Mouse (Mus musculus) C2C12 (cell line): ENCODE measurements around the gene Patj. TPM values are rescaled to one million over a fixed set of nuclear protein-coding genes. Genes with fewer than 3 reads are reported as not detected.

Experiments
- H3K27me3 ChIP-seq: one replicate; pipeline ENCODE4 v1.6.1; 2011; ENCODE audit not compliant: control insufficient read depth, insufficient read depth, insufficient read length
- H3K36me3 ChIP-seq: one replicate; pipeline ENCODE4 v1.6.1; 2011; ENCODE audit not compliant: control insufficient read depth, insufficient read depth
- H3K4me3 ChIP-seq: one replicate; pipeline ENCODE4 v1.5.1; 2011; ENCODE audit warnings: mild to moderate bottlenecking, control low read depth; ENCODE audit not compliant: poor library complexity, insufficient read depth, severe bottlenecking
- H3K79me2 ChIP-seq: one replicate; pipeline ENCODE4 v1.6.1; 2011; ENCODE audit not compliant: control insufficient read depth, insufficient read depth
- H3K79me3 ChIP-seq: one replicate; pipeline ENCODE4 v1.6.1; 2011; ENCODE audit warnings: low read depth, control low read depth
- H3ac ChIP-seq: one replicate; pipeline ENCODE3; 2011; ENCODE audit warnings: low read depth; ENCODE audit not compliant: control insufficient read depth, insufficient read length
- CEBPB ChIP-seq: IDR thresholded peaks from one replicate; pipeline ENCODE4 v1.6.1; 2011; ENCODE audit warnings: low read depth, mild to moderate bottlenecking, control low read depth, moderate library complexity
- CTCF ChIP-seq: IDR thresholded peaks from one replicate; pipeline ENCODE4 v1.5.1; 2011; ENCODE audit not compliant: control insufficient read depth, insufficient read depth, insufficient read length
- FOSL1 ChIP-seq: IDR thresholded peaks from one replicate; pipeline ENCODE4 v1.8.0; 2011; ENCODE audit warnings: mild to moderate bottlenecking, low read length; ENCODE audit not compliant: poor library complexity, insufficient read depth, severe bottlenecking
- MAX ChIP-seq: IDR thresholded peaks from one replicate; pipeline ENCODE4 v1.6.1; 2011; ENCODE audit warnings: mild to moderate bottlenecking, control low read depth
- MYOD1 ChIP-seq: IDR thresholded peaks from one replicate; pipeline ENCODE4 v1.6.1; 2011; ENCODE audit warnings: low read depth; ENCODE audit not compliant: control insufficient read depth, insufficient read length
- MYOG ChIP-seq: IDR thresholded peaks from one replicate; pipeline ENCODE4 v1.6.1; 2011; ENCODE audit not compliant: control insufficient read depth, insufficient read length; ENCODE audit errors: extremely low read depth
- USF1 ChIP-seq: IDR thresholded peaks from one replicate; pipeline ENCODE4 v1.6.1; 2011; ENCODE audit warnings: low read depth, mild to moderate bottlenecking, control low read depth, moderate library complexity
- polyA plus RNA-seq: library from polyadenylated mRNA; unstranded; fragments of >200 nt; fragmentation: generic; extraction: Trizol; gene quantifications from one replicate; pipeline ENCODE4 v1.2.1, GENCODE M21; 2012; ENCODE audit warnings: missing spikeins

The Patj gene
- polyA plus RNA-seq, 1 experiment, result 3.3 TPM

DNA sequence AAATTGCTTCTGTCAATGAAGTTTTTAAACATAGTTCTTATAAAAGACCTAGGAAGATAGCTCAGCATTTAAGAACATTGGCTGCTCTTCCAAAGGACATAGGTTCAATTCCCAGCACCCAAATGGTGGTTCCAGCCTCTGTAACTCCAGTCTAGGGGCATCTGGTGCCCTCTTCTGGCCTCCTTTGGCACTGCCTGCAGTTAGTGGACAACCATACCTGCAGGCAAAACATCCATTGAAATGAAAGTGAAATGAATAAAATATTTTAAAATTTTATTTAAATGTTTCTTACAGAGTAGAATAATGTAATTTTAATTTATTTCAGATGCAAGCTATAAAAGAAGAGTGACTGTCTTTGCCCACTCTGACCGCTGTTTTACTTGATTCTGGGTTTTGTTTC lies 294.4 kb downstream of the Patj start:
- Histone ChIP-seq H3K4me3 (no peak overlapping the region), H3K27me3 (no peaks in the 10 kb centered on the region), H3K36me3 (no peaks in the 10 kb centered on the region), H3K79me2 (no peaks in the 10 kb centered on the region), H3K79me3 (no peaks in the 10 kb centered on the region), H3ac (no peak overlapping the region)
- no peak for TF ChIP-seq CTCF
- TF ChIP-seq FOSL1, result no peak
- no peak for TF ChIP-seq MAX
- no peak for TF ChIP-seq USF1
- TF ChIP-seq MYOD1, result no peak

DNA sequence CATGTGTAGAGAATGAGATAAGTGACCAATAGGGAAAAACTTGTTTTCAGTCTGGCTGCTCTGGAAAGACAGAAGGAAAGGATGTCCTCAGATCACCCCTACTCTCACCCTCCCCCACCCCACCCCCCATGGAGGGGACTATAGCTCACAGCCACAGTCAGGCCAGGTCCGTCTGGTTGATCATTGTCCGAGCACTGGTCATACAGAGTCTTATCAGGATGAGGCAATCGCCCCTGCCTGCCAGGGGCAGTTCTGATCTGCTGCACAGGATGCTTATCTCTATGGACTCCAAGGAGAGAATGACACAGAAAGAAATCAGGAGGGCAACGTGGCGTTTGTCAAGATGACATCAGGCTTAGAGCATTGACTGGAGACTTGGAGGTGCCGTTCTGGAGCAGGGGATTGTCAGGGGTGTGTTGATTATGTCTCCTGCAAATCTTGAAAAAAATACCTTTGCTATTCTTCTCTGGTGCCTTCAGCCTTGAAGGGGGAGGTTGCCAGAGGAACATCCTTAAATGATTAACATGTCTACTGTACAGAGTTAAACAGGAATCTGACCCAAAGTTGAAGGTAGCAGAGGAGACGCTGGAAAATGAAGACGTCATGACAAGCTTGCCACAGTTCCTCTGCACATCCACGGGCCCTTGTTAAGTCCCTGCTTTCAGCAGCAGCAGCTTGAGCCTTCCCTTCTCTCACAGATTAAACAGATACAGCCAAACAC lies 298.0 kb downstream of the Patj start:
- Histone ChIP-seq H3K27me3 (no peaks in the 10 kb centered on the region), H3K4me3 (no peak overlapping the region), H3K36me3 (no peaks in the 10 kb centered on the region), H3K79me3 (no peaks in the 10 kb centered on the region), H3ac (no peak overlapping the region), H3K79me2 (no peaks in the 10 kb centered on the region)
- no peak for TF ChIP-seq CEBPB
- no peak for TF ChIP-seq FOSL1
- no peak for TF ChIP-seq MYOD1
- no peak for TF ChIP-seq CTCF
- TF ChIP-seq MAX, result no peak
- TF ChIP-seq MYOG, result no peak
- TF ChIP-seq USF1, result no peak

DNA sequence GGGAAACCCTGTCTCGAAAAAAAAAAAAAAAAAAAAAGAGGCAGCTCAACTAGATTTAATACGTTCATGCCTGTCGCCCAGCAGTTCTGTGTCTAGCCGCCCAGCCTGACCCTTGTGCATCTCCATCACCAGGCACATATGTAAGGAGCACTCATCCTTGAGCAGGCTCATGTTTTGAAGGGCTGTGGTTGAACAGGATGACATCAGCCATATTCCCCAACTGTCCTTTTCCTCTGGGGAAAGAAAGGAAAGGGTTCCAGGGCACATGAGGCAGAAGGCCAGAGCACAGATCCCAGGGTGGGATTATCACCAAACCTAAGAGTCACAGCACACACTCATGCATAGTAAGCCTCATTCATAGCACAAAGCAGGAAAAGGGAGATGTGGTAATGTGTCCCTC lies 302.3 kb downstream of the Patj start:
- Histone ChIP-seq H3K4me3 (no peak overlapping the region), H3K79me2 (no peaks in the 10 kb centered on the region), H3K27me3 (no peaks in the 10 kb centered on the region), H3ac (no peak overlapping the region), H3K79me3 (no peaks in the 10 kb centered on the region), H3K36me3 (no peaks in the 10 kb centered on the region)
- TF ChIP-seq CTCF (no peak), FOSL1 (no peak)

DNA sequence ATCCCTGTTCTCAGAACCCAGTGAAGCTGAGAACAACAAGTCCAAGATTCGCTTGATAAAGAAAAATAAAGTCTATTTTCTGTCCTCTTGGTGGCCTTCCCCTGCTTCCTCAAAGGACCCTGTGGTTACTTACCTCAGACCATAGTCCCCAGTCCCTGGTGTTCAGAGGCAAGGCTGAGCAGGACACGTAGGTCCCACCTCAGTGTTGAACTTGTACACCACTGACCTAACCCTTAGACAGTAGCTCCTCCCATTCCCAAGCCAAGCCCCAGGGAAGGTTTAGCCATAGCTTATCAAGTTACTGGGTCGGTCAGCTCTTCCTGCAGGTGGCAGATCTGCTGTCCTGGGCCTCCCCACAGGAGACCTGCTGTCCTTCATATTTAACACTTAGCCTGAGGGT lies 303.3 kb downstream of the Patj start:
- no peak for TF ChIP-seq CEBPB
- TF ChIP-seq MYOD1, result no peak
- TF ChIP-seq CTCF, result no peak
- TF ChIP-seq MAX, result no peak
- no peak for TF ChIP-seq USF1
- TF ChIP-seq FOSL1, result no peak
- no peak for TF ChIP-seq MYOG
- Histone ChIP-seq H3ac (no peak overlapping the region), H3K4me3 (no peak overlapping the region), H3K36me3 (no peaks in the 10 kb centered on the region), H3K27me3 (no peaks in the 10 kb centered on the region), H3K79me3 (no peaks in the 10 kb centered on the region), H3K79me2 (no peaks in the 10 kb centered on the region)

DNA sequence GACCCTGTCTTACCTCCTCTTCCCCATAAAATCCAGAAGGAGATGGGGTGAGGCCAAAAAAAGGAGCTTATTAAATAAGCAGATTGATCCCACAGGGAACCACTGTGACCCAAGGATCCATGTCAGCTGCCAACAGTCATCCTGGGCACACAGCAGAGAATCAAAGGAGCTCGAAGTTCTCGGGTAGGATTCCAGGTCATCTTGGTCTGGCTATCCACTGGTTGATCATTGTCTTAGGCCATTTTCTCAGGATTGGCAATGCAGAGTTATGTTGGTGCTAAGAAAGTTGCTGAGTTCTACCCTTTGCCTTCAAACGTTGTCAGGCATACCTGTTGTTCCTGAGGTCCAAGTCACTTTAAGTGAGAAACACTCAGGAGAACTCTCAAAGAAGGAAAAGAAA lies 304.6 kb downstream of the Patj start:
- no peak for TF ChIP-seq CEBPB
- TF ChIP-seq USF1, result no peak
- TF ChIP-seq MAX, result no peak
- no peak for TF ChIP-seq CTCF
- no peak for TF ChIP-seq FOSL1
- no peak for TF ChIP-seq MYOD1
- no peak for TF ChIP-seq MYOG
- H3ac ChIP-seq, result no peak overlapping the region

DNA sequence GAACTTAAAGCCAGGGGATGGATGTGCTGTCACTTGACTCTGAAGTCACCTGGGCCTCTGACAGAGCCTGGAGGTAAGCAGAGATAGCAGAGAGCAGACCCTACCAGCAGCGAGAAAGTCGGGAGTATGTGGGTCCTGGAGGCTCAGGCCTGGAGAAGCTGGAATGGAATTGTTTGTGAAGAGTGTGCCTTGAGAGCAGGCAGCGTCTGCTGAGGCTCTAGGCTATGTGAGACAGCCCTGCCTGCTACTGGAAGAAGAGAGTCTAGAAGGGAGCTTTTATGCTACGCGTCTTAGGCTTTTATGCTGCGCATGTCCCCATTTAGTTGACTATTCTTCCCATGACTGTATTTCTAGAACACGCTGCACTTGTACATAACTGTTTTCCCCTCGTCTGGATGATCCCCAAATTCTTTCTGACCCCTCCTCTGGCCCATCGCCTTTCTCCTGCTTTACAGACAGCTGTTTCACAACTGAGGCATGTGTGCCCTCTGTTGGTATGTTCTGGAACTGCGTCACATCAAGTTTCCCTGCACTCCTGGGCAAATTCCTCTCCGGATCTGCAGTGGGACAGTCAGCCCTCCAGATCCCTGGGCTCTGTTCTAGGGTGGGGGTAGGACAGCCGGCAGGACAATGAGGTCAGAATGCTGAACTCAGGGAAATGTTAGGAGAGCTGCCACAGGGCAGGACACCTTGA lies 306.8 kb downstream of the Patj start:
- Histone ChIP-seq H3K79me3 (no peaks in the 10 kb centered on the region), H3K36me3 (no peaks in the 10 kb centered on the region), H3K4me3 (no peak overlapping the region), H3K27me3 (no peaks in the 10 kb centered on the region), H3K79me2 (no peaks in the 10 kb centered on the region), H3ac (no peak overlapping the region)
- peak; percentile 63 for TF ChIP-seq CTCF
- TF ChIP-seq FOSL1, result no peak
- no peak for TF ChIP-seq USF1
- TF ChIP-seq MYOD1, result no peak
- no peak for TF ChIP-seq CEBPB
- no peak for TF ChIP-seq MAX

More for the DNA sequence above, 304.6 kb downstream of the Patj start:
- Histone ChIP-seq H3K4me3 (no peak overlapping the region), H3K79me2 (no peaks in the 10 kb centered on the region), H3K36me3 (no peaks in the 10 kb centered on the region), H3K27me3 (no peaks in the 10 kb centered on the region), H3K79me3 (no peaks in the 10 kb centered on the region)
